Mouse (Mus musculus) spleen, postnatal 14 days (tissue): ENCODE data around the gene Dyx1c1.
A peak's percentile ranks its signal among the peaks of the same experiment; 100 is the strongest.

ENCODE experiments used
- DNase-seq, 2 experiments: peaks; one replicate each; pipeline ENCODE4 v3.0.0; 2021 to 2022; ENCODE audit warnings: low spot score in 2 of 2

Dyx1c1 gene

DNA sequence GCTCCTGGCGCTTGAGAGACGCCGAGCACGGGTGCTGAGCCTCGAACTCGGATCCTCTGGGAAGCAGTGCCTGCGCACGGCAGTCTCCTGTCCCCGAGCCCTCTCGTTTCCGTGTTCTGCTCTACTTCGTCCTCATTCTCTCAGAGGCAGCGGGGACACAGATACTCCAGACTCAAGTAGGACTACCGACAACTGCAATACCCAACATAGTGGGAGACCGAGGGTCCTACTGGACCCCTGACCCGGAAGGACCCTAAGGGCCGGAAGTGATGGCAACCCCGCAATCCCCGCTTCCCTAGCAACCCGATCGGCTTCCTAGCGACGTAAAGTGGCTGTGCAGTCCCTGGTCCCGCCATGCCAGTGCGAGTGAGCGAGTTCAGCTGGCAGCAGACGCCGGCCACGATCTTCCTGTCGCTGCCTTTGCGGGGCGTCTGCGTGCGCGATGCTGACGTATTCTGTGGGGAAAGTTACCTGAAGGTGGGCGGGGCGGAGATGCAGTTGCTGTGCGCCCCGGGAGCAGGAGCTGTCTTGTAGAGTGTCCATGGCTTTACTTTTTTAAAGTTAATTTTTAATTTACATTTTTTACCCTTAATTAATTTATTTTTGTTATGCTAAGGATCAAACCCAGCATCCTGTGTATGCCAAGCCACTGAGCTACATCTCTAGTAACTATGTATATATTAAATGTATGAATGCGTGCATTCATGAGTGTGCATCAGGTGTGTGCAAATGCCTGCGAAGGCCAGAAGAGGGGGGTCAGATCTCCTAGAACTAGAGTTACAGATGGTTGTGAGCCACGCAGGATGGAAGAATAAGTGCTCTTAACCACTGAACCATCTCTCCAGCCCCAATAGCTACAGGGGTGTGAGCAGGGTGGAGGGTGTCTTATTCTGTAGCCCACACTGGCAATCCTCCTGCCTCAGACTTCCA lies at the start of gene Dyx1c1, which contains the start of gene Gm44503:
TSS of gene Dyx1c1 (plus strand) at position 265 of the 930 bp plus-strand sequence.
TSS of gene Gm44503 (plus strand) at position 332 of the 930 bp plus-strand sequence.
- DNase-seq = peak; percentile 33 to 64

DNA sequence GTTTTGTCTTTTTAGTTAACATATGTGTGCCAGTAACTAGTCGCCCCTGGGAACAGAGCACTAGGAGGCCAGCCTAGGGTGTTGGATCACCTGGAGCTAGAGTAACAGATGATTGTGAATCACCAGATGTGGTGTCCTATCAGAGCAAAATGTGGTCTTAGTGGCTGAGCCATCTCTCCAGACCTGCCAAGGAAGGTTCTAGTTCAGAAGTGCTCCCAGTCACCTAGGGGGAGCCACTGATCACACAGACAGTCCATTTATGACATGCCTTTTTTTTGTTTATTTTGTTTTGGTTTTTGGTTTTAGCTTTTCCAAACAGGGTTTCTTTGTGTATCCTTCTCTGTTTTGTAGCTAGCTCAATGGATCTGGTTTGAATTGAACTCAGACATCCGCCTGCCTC lies 47.2 kb upstream of the Dyx1c1 start:
- no peak for DNase-seq

DNA sequence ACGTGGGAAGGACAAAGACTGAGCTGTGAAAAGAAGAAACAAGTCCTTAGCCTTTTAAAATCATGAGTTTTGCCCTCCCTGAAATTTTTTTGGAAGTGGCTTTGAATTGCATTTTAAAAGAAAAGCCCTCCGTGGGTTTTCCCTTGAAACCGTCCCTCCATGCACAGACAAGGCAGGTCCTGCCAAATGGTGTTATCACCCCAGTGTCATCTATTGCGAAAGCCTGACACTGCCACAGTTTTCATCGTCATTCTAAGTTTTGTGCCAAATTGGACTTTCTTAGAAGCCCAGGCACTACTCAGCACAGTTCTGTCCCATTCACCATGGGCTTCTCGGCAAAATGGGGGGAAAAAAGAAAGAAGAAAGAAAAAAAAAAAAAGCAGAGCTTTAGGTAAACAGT lies 45.0 kb upstream of the Dyx1c1 start:
- no peak for DNase-seq

DNA sequence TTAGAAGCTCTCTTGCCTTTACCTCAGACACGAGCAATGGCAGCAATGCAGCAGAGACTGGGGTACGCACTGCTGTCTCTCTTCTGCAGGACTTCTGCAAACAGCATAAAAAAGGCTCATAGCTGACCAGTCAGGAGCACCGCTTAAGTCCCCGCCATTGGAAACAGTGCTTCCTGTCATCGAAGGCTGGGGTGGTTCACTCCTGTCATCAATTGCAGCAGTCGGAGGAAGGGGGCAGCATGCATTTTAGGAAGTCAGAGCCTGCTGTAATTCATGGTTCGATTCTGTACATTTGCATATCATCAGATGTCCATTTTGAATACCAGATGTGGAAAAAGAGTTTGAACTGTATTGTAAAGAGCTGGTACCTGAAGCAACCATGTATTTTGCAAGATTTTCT lies 42.9 kb upstream of the Dyx1c1 start:
- no peak for DNase-seq

DNA sequence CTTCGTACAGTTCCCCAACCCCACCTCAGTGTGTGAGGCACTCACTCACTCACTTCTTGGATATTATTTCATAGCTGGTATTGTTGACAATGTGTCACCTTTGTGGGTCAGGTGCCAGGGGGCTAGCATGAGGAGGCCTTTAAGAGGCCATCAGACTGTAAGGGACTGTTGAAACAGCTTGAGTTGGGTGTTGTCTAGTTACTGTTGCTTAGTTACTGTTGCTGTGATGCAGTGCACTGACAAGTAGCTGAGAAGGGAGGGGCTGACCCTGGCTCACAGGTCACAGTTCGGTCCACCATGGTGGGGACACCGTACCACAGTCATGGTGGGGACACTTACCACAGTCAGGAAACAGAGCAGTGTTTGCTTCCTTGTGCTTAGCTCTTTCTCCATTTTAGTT lies 35.5 kb upstream of the Dyx1c1 start:
- no peak for DNase-seq

DNA sequence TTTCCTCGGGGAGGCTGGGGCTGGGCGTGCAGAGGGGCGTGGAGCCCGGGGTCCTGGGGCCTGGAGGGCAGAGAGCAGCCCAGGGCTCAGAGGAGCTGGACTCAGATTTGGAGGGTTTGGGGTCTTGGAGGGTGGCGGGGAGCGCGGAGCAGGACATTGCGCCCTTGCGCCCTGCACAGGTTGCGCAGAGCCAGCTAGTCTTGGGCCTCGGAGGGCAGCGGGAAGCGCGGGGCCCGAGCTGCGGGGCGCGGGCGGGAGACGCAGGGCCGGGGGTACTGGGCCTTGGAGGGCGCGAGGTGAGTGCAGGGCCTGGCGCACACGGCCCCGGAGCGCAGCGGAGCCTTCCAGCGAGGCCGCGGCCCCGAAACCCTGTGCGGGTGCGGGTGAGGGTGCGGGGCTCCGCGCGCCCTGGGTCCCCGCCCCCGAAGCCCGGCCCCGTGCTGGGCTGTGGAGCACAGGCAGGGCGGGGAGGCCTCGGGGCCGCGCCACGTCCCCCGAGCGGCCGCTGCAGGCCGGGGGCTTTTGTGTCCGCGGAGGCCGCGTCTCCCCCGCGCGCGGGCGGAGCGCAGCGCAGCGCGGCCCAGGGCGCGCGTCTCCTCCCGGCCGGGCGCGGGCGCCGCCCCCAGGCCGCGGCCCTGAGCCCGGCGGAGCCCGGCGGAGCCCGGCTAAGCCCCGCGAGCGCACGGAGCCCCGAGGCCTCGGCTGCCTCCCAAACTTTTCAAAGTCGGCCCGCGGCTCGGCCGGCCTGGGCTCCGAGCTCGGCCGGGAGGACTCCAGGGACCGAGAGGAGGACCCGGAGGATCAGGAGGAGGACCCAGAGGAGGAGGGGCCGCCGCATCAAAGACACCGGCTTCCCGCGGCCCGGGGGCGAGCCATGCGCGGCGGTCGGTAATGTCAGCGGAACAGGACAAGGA lies 33.3 kb upstream of the Dyx1c1 start, which contains the start of gene Pygo1:
TSS of gene Pygo1 (plus strand) at position 625 of the 914 bp plus-strand sequence.
- no peak for DNase-seq

DNA sequence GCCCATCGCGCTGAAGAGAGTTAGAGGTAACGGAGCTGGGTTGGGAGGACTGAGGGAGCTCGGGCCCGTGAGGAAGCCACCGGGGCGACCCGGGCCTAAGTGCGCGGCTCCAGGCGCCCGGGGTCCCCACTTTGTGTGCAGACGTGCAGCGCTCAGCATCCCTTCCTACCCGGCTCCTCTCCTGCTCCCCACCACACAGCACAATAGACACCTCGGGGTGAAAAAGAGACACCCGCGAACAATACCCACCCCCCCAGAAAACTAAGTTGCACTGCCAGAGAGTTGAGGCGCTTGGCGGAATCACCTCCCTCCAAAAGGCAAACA lies 32.7 kb upstream of the Dyx1c1 start:
- no peak for DNase-seq

DNA sequence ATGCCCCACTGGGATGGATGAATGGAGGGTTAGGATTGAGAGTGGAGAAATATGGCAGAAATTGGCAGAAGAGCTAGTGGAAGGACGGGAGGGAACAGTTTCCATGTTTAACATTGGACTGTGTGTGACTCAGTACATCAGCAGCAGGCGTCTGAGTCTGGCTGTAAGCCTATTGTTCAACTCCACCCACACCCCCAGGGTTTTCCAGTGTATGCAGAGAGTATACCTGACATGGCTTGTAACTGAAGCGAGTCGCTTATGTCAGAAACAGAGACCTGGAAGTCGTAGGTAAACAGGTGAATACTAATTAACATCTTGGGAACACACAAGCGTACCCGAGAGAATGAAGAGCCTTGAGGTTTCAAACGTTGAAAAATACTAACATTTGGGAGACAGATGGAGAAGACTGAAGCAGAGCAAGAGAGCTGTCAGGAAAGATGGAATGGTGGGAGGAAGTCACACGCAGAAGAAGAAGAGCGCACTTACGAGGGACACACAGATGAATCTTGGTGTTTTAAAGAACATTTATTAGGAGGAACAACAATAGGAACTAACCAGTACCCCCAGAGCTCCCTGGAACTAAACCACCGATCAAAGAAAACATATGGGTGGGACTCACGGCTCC lies 27.3 kb upstream of the Dyx1c1 start:
- DNase-seq = no peak

DNA sequence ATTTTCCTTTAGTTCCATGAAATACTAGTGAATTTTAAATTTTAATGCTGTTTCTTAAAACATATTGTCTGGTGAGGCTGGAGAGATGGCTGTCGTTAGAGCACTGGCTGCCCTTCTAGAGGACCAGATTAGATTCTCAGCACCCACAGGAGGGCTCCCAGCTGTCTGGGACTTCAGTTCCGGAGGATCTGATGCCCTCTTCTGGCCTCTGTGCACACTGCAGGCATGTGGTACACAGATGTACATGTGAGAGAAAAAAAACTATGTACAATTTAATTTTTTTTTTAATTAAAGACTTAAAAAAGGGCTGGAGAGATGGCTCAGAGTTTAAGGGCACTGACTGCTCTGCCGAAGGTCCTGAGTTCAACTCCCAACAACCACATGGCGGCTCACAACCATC lies 23.3 kb upstream of the Dyx1c1 start:
- DNase-seq = no peak

DNA sequence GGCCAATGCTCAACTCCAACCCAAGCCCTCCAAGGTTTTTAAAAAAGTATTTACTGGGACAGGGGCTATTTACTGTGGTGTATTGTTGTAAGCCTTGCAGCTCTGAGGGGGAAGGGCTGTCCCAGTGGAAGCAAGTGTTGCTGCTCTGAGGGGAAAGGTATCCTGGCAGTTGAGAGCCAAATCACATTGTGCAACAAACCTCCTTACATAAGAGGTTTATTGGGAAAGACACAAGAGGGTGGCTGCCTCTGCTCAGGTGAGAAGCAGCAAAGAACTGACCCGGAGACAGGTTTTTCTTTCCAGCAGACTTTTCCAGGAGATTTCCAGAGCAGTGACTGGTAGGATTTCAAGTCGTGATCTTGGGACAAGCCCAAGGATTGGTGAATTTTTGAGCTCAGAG lies 22.3 kb upstream of the Dyx1c1 start:
- no peak for DNase-seq

DNA sequence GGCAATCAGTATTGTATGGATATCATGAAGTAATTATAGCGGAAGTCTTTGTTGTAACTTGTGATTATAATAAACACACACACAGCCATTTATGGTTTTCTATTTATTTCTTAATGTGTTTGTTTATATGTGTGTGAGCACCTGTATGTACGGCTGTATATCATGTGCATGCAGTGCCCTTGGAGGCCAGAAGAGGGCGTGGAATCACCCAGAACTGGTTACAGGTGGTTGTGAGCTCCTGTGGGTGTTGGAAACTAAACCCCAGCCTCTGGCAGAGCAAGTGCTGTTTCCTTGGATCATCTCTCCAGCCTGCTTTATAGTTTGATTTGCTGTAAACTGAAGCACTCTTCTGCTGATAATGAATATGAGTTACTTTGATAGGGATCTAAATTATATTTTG lies 15.2 kb upstream of the Dyx1c1 start:
- DNase-seq = no peak

DNA sequence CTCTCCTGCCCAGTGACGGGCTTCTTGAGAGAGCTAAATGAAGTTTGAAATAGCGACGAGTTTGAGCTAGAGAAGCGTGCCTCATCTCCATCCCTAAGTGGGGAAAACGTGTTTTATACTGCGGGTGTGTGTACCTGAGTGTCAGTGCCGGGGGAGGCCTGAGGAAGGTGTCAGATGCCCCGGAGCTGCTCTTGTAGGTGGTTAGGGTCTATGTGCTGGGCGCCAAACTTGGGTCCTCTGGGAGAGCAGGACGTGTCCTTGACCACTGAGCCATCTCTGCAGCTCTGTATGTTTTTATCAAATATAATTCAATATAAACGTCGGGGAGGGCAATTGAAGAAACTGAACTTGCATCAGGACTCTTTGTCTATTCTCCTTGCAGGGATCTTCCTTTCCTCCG lies 14.3 kb upstream of the Dyx1c1 start:
- DNase-seq = no peak

DNA sequence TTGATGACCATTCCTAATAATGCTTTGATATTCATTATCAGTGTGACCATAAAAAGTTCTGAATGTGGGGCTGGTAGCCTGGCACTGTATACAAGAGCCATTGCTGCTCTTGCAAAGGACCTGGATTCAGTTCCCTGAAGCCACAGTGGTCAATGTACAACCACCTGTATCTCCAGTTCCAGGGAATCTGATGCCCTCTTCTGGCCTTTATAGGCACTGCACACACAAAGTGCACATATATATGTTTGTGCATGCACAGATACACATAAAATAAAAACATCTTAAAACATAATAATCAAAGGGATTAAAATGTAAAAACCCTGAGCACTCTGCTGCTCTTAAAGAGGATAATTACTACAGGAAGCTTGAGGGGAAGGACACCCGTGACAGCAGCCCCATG lies 11.6 kb upstream of the Dyx1c1 start:
- DNase-seq = no peak

DNA sequence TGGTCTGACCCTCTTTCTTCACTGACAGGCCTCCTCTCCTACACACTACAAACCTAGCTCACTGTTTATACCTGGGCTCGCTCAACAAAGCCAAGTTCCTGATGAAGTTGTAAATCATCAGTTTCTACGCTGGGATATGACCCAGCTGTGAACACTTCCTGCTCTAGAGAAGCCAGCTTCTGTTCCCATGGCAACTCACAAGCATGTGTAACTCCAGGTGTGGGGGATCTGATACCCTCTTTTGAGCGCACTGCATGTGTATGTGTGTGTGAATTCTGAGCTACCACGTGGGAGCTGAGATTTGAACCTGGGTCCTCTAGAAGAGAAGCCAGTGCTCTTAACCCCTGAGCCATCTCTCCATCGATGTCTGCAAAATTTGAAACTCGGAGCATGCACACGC lies 9.0 kb upstream of the Dyx1c1 start:
- no peak for DNase-seq

DNA sequence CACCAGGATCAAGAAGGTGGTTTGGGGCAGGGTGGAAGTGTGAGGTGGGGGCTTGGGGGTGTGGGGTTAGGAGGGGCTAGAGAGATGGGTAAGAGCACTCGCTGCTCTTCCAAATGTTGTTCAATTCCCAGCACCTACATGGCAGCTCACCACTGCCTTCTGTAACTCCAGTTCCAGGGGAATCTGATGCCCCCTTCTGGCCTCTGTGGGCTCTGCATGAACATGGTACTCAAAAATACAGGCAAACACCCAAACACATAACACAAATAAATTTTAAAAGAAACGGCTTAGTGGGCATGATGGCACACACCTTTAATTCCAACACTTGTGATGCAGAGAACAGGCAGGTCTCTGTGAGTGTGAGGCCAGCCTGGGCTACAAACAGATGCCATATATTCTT lies 3.8 kb upstream of the Dyx1c1 start:
- no peak for DNase-seq

DNA sequence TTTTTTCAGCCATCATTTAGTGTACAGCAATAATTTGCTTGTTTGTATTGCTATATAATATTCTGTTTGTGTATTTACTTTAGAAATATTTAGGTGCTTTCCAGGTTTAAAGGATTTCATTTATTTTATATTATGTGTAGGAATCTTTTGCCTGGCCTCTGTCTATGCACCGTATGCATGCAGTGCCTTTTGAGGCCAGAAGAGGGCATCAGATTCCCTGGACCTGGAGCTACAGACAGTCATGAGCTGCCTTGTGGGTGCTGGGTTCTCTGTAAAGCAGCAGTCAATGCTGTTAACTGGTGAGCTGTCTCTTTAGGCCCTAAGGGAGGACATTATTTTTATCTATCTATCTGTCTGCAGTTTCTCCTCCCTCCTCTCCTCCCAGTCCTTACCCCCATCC lies 3.0 kb upstream of the Dyx1c1 start:
- peak in 1 of 2 experiments; percentile 42 for DNase-seq

DNA sequence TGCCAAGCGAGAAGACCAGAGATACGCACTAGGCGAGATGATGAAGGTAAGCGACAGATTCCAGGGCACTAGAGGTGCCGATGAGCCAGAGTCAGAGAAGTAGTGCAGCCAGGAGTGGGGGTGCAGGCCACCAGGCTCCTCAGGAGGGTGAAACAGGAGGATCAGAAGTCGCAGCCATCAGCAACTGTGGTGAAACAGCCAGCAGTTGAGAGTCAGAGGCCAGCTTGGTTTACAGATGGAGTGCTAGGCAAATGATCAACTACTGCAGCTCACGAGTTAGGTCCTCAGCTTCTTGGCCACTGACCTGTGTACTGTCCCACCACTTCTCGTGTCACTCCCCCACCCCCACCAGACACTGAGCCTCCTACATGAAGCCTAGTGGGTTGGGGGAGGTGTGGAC lies 2.8 kb downstream of the Dyx1c1 start:
- DNase-seq = no peak

DNA sequence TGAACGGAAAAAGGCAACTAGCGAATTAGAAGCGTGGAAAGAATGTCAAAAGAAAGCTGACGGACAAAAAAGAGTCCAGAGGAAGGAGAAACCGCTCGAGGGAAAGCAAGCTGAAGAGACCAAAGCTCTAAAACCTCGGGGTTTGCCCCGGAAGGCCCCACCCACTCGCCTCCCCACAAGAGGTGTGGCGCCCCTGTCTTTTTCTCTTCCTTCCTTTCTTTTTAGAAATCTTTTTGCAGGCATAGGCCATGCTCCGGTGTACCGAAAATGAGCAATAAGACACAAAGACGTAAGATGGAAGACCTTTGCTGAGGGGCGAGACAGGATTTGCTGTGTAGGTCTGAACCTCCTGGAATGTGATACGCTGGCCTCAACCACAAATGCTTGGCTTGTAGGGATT lies 3.4 kb downstream of the Dyx1c1 start:
- DNase-seq = no peak

DNA sequence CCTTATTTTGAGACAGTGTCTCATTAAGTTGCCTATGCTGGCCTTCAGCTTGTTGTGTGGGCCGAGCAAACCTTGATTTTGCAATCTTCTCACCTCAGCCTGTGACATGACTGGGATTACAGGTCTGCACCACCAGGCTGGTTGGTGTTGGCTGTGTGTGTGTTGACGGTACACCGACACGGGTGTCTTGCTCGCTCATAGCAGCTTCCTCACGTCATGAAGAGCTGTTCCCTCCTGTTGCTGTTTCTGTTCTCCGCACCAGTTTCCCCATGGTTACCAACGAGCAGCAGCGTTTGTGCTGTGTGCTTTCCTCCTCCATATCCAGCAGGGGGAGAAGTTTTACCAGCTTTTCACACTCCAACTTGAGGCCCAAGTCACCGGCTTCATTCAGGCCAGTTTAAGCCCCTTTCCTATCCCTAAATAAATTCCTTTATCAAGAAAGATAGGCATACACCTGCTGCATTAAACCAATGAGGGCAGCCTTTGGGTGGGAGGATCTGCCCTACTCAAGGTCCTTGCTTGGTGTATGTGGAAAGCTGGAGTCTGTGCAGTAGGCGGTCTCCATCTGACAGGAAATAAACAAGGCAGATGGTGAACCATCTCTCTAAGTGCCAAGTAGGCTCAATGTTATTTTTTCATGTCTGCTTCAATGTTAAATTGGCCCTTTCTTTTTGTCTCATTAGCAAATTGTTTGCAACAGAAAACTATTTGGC lies 9.9 kb downstream of the Dyx1c1 start:
- DNase-seq = no peak

DNA sequence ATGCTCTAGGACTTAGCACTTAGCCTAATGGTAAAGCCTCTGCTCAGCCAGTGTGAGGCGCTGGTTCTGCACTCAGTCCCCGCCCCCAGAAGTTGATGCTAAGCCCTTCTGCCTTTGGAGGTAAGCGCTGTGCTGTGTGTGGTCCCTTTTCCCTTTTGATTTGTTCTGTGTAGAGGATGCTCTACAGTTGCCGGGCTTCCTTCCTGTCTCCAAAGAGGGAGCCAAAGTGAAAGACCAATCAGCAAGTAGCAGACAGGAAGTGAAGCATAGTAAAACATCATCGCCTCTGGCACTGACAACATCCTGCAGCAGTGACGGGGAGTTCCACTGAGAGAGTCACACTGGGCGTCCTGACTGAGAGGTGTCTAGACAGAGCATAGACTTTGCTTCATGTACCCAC lies 11.3 kb downstream of the Dyx1c1 start:
- no peak for DNase-seq

DNA sequence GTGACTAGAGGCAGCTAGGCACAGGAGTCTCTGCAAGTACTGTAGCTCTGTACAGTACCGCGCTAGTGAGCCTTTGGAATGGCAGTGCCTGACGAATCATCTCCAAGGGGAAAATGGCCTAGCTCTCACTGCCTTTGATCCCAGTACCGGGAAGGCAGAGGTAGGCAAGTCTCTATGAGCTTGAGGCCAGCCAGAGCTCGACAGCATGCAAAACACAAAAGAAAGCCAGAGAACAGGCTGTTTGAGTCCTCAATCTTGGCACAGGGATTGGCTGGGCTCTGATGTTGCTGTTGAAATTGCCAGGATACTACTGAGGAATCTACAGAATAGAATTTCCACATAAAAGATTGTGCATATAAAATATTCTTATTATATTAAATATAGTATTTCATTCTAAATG lies 13.8 kb downstream of the Dyx1c1 start:
- no peak for DNase-seq

DNA sequence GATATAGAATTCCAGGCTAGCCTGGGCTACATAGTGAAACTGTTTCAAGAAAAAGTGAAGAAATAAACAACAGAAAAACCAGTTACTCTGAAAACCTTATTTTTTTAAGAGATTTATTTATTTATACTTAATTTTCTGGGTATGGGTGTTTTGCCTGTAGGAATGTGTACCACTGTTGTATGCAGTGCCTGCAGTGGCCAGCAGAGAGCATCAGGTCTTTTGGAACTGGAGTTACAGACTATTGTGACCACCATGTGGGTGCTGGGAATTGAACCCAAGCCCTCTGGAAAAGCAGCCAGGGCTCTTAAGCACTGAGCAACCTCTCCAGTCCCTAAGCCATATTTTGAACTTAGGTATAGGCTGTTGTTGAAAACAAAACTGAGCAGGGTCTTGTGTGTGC lies 14.4 kb downstream of the Dyx1c1 start:
- DNase-seq = no peak
